Mouse (Mus musculus) sigmoid colon, adult 10 weeks (tissue): ENCODE data around the gene Gpc2. TPM values are rescaled to one million over a fixed set of nuclear protein-coding genes. Genes with fewer than 3 reads are reported as not detected.

Experiments
- polyA plus RNA-seq: library from polyadenylated mRNA; stranded (reverse); fragments of 350-450 nt; fragmentation: Illumina TruSeq; extraction: RNeasy Lipid Tissue Mini Kit (QIAGEN cat#74804); gene quantifications from one replicate; pipeline ENCODE4 v1.2.3, GENCODE M21; 2014; ENCODE audit warnings: low read depth, low replicate concordance

Gene Gpc2
- polyA plus RNA-seq: 0.76 TPM

GRCm38 (mm10) chr5:138279585-138280424 is at the start of gene Gpc2, which contains the start of the genes Gm43720 and Stag3:
Gene Gpc2 (minus strand): TSS chr5:138280005.
Gene Gm43720 (minus strand): TSS chr5:138279958.
Gene Stag3 (plus strand): TSS chr5:138280240.

GRCm38 (mm10) chr5:138272409-138272923 is 7.3 kb downstream of the Gpc2 start, which contains the start of gene Gal3st4:
Gene Gal3st4 (minus strand): TSS chr5:138272840.

GRCm38 (mm10) chr5:138263260-138264206 is 16.3 kb downstream of the Gpc2 start, which contains the start of gene BC037034:
Gene BC037034 (minus strand): TSS chr5:138264033.

GRCm38 (mm10) chr5:138255353-138256093 is 24.3 kb downstream of the Gpc2 start, which contains the start of gene Lamtor4:
Gene Lamtor4 (plus strand): TSS chr5:138255482.

GRCm38 (mm10) chr5:138225700-138226099 is 54.1 kb downstream of the Gpc2 start, which contains the start of gene Nxpe5:
Gene Nxpe5 (plus strand): TSS chr5:138225898.

Other genes with a start within 250 kb of the Gpc2 start
- gene Smok3c, start 226.8 kb downstream of the Gpc2 start, polyA plus RNA-seq: not detected
- gene Zkscan1, start 194.9 kb downstream of the Gpc2 start, polyA plus RNA-seq: 55.4 TPM
- gene Zscan21, start 163.1 kb downstream of the Gpc2 start, polyA plus RNA-seq: 12.9 TPM
- 19.7 TPM for gene Zfp113, start 124.3 kb downstream of the Gpc2 start, polyA plus RNA-seq
- 47.9 TPM for gene Cops6, start 118.9 kb downstream of the Gpc2 start, polyA plus RNA-seq
- 9.8 TPM for gene Ap4m1, start 108.0 kb downstream of the Gpc2 start, polyA plus RNA-seq
- gene Mcm7, start 107.6 kb downstream of the Gpc2 start, polyA plus RNA-seq: 13.7 TPM
- gene Taf6, start 92.6 kb downstream of the Gpc2 start, polyA plus RNA-seq: 5.9 TPM
- 11.8 TPM for gene Cnpy4, start 92.5 kb downstream of the Gpc2 start, polyA plus RNA-seq
- gene Mblac1, start 85.7 kb downstream of the Gpc2 start, polyA plus RNA-seq: not detected
- 1.5 TPM for gene Nxpe5, start 54.1 kb downstream of the Gpc2 start, polyA plus RNA-seq
- gene Lamtor4, start 24.5 kb downstream of the Gpc2 start, polyA plus RNA-seq: 1.1 TPM
- 2.9 TPM for gene BC037034, start 16.0 kb downstream of the Gpc2 start, polyA plus RNA-seq
- 0.41 TPM for gene Gal3st4, start 7.2 kb downstream of the Gpc2 start, polyA plus RNA-seq
- not detected for gene Gm43720, start within 50 bp of the Gpc2 start, polyA plus RNA-seq
- 0.82 TPM for gene Stag3, start 235 bp upstream of the Gpc2 start, polyA plus RNA-seq
- 0.57 TPM for gene Pvrig, start 62.0 kb upstream of the Gpc2 start, polyA plus RNA-seq
- 23.5 TPM for gene Zfp157, start 161.5 kb upstream of the Gpc2 start, polyA plus RNA-seq